Mouse (Mus musculus) kidney, embryonic 15.5 days (tissue): ENCODE results near the gene Il20ra. TPM values are rescaled to one million over a fixed set of nuclear protein-coding genes. Genes with fewer than 3 reads are reported as not detected.

Source experiments
- ATAC-seq: fragments of 200-750 bp; cut with Nextera tagmentation; replicated peaks from 2 replicates; pipeline ENCODE4 v1.8.0; 2017; ENCODE audit warnings: moderate TSS enrichment; ENCODE audit not compliant: low FRiP score
- H3K27ac ChIP-seq: fragments of 300-500 bp; sonication (generic); 2 replicates; pipeline ENCODE4 v1.5.1; 2015; ENCODE audit warnings: mild to moderate bottlenecking, inconsistent platforms
- H3K27me3 ChIP-seq: fragments of 300-500 bp; sonication (generic); 2 replicates; pipeline ENCODE4 v1.6.1; 2015; ENCODE audit warnings: inconsistent platforms
- H3K36me3 ChIP-seq: fragments of 300-500 bp; sonication (generic); 2 replicates; pipeline ENCODE4 v1.6.1; 2015; ENCODE audit warnings: inconsistent platforms
- H3K4me1 ChIP-seq: fragments of 300-500 bp; sonication (generic); 2 replicates; pipeline ENCODE4 v1.6.1; 2015; ENCODE audit warnings: inconsistent platforms
- H3K4me2 ChIP-seq: fragments of 300-500 bp; sonication (generic); 2 replicates; pipeline ENCODE4 v1.6.1; 2015; ENCODE audit warnings: moderate library complexity, mild to moderate bottlenecking, inconsistent platforms
- H3K4me3 ChIP-seq: fragments of 300-500 bp; sonication (generic); replicated peaks from 2 replicates; pipeline ENCODE4 v1.5.1; 2015; ENCODE audit warnings: mild to moderate bottlenecking, inconsistent platforms
- H3K9ac ChIP-seq: fragments of 300-500 bp; sonication (generic); 2 replicates; pipeline ENCODE4 v1.6.1; 2015; ENCODE audit warnings: mild to moderate bottlenecking, inconsistent platforms
- H3K9me3 ChIP-seq: fragments of 300-500 bp; sonication (generic); replicated peaks from 2 replicates; pipeline ENCODE4 v1.6.1; 2016; ENCODE audit warnings: inconsistent platforms
- WGBS: fragments of 180-500 bp; shearing (Covaris S2); methylation state at CpG from one replicate; pipeline ENCODE4 v1.1.7; 2015; ENCODE audit warnings: mixed read lengths; 5-methylcytosine and 5-hydroxymethylcytosine counted together
- polyA plus RNA-seq: library from polyadenylated mRNA; unstranded; fragments of >200 nt; fragmentation: Nextera tagmentation; extraction: Ambion mirVana; gene quantifications from 2 replicates; pipeline ENCODE4 v1.2.1, GENCODE M21; 2015

Il20ra gene
- polyA plus RNA-seq, 1 experiment from 2014 or later, result 0.14 TPM

DNA sequence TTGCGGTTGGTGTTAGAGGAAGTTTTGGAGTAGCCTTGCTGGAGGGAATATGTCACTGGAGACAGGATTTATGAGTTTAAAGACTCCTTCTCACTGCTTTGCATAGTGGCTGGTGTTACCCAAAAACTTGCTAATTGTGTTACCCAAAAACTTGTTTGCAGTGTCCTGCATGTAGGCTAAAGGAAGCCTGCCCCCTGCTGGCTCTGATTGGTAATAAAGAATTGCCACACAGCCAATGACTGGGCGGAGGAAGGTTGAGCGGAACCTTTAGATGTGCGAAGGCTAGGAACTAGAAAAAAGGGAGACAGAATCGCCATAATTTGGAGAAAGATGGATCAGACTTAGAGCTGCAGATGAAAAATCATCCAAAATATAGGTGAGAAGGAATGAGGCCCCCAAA lies 69.0 kb downstream of the Il20ra start:
- Histone ChIP-seq H3K27me3 (no peaks in the 10 kb centered on the region), H3K36me3 (no peaks in the 10 kb centered on the region), H3K4me1 (no peaks in the 10 kb centered on the region), H3K9ac (no peak overlapping the region), H3K27ac (no peak overlapping the region), H3K9me3 (no peaks in the 10 kb centered on the region), H3K4me3 (no peak overlapping the region), H3K4me2 (no peak overlapping the region)
- WGBS, result 89% methylated on average over 5 of the region's 5 CpGs
- ATAC-seq, result no peak

DNA sequence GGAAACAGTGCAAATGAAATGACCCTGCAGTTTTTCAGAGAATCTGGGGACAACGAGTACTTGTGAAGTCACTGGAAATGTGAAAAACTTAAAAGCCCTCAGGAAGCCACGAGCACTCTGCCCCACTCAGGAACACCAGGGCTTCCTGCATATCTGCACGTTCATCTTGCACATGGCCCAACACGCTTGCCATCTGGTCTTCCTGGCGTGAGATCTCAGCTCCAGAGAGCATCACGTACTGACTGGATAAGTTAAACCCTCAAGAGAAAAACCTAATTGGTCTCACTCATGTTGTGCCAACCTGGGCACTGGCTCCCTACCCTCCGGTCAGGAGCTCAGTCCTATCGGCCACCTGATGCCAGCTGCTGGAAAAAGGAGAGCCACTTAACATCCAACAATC lies 82.6 kb downstream of the Il20ra start:
- ATAC-seq, result no peak
- WGBS, result 78% methylated on average over 8 of the region's 8 CpGs
- no peak overlapping the region for H3K27ac ChIP-seq
- H3K36me3 ChIP-seq, result no peaks in the 10 kb centered on the region
- no peaks in the 10 kb centered on the region for H3K27me3 ChIP-seq
- no peak overlapping the region for H3K4me3 ChIP-seq
- H3K9me3 ChIP-seq, result no peaks in the 10 kb centered on the region
- H3K9ac ChIP-seq, result no peak overlapping the region
- no peak overlapping the region for H3K4me2 ChIP-seq
- H3K4me1 ChIP-seq, result no peaks in the 10 kb centered on the region

DNA sequence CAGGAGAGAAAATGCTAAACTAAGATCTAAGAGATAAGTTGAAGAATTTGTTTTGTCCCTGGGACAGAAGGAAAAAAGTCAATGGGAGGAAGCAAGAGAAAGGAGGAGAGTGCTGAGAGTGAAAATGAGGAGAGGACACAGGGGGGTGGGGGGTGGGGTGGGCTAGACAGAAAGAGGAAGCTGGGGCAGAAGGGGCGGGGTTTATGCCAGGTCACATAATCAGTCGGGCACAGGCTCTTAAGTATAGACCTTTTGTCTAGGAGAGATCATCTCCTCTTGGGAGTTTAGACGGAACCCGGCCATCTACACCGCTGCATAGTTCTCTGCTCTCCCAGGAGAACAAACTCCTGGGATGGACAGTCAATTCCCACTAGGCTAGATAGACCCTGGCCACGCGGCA lies 90.6 kb downstream of the Il20ra start:
- Histone ChIP-seq H3K4me3 (no peak overlapping the region), H3K4me2 (no peak overlapping the region), H3K9me3 (no peaks in the 10 kb centered on the region), H3K27ac (no peak overlapping the region), H3K4me1 (no peaks in the 10 kb centered on the region), H3K27me3 (no peaks in the 10 kb centered on the region), H3K36me3 (no peaks in the 10 kb centered on the region), H3K9ac (no peak overlapping the region)
- ATAC-seq, result no peak
- 85% methylated on average over 7 of the region's 7 CpGs for WGBS

DNA sequence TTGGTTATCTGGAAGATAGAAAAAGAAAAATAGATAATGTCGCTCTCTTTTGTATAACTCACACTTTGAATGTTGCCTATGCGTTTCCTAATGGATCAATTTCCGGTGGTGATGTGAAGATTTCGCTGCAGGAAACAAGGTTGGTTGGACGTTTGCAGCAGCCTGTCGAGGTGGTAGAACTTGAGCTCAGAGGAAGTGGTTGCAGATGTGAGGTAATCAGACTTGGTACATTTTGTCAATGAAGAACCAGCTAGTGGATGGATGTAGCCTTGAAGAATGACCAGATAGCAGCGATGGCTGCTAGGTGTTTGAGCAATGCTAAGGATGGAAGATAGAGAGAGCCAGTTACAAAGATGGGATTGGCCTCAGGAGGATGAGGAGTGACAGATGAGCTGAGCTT lies 92.4 kb downstream of the Il20ra start:
- no peaks in the 10 kb centered on the region for H3K4me1 ChIP-seq
- ATAC-seq, result no peak
- no peak overlapping the region for H3K9ac ChIP-seq
- H3K27ac ChIP-seq, result no peak overlapping the region
- WGBS, result 84% methylated on average over 7 of the region's 7 CpGs
- no peak overlapping the region for H3K4me2 ChIP-seq
- H3K27me3 ChIP-seq, result no peaks in the 10 kb centered on the region
- no peaks in the 10 kb centered on the region for H3K36me3 ChIP-seq
- no peak overlapping the region for H3K4me3 ChIP-seq
- no peaks in the 10 kb centered on the region for H3K9me3 ChIP-seq

Other genes starting within 250 kb of the Il20ra start
- gene Ifngr1, start 120.6 kb upstream of the Il20ra start, polyA plus RNA-seq, result 54.0 and 58.1 TPM in 2 replicates
- not detected in 2 replicates for gene Il22ra2, start 90.6 kb upstream of the Il20ra start, polyA plus RNA-seq
- gene Slc35d3, start 138.9 kb downstream of the Il20ra start, polyA plus RNA-seq, result 0.22 and 1.1 TPM in 2 replicates
- gene Pex7, start 195.1 kb downstream of the Il20ra start, polyA plus RNA-seq, result 36.0 and 38.2 TPM in 2 replicates
- gene Map3k5, start 221.9 kb downstream of the Il20ra start, polyA plus RNA-seq, result 2.7 and 3.0 TPM in 2 replicates